Mouse (Mus musculus): ENCODE measurements around the gene Aph1a. TPM values are rescaled to one million over a fixed set of nuclear protein-coding genes. Genes with fewer than 3 reads are reported as not detected.

Aph1a gene
- polyA plus RNA-seq, 1 experiment from 2014 or later = 34.9 TPM

DNA sequence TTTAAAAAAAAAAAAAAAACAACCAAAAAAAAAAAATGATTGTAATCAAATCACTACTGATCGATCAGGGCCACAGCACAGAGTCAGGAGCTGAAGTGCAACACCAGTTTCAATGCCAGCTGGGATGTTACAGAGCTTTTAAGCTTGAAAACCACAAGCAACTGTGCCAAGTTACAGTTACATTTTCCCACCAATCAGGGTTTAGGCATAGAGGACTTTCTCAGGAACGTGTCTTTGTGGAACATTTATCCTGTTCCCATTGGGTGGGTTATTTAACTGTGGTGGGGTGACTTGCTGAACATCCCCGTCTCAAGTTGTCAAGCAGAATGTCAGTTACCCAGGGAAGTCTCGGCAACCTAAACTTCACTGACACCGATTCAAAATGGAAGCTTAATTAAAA lies 31.3 kb downstream of the Aph1a start:
- ATAC-seq (ENCODE audit: low FRiP score) = no peak
- H3K27ac ChIP-seq = no peak overlapping the region
- WGBS = 90% methylated on average over 5 of the region's 5 CpGs

DNA sequence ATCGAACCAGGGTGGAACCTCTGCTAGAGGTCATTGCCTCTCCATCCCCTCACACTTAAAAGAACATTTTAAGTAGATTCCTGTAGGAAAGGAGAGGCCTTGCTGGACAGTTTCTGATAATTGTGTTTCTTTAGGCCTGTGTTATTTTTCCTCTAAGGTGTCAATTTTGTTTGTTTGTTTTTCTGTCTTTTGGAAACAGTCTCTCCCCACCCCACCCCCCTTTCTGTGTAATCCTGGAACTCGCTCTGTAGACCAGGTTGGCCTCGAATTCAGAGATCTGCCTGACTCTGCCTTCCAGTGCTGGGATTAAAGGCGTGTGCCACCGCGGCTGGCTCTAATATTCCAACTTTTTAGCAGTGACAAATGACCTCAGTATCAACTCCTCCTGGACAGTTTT lies 34.5 kb downstream of the Aph1a start:
- H3K4me1 ChIP-seq (replicated peaks; ENCODE audit: control insufficient read depth, insufficient read depth, low read length) = peaks cover 6% of the 10 kb centered on the region
- peak overlapping the region; percentile 38; the same call in 1 of the 2 replicates for H3K27ac ChIP-seq
- no peaks in the 10 kb centered on the region for H3K36me3 ChIP-seq (replicated peaks; ENCODE audit: control insufficient read depth, insufficient read depth)
- H3K9me3 ChIP-seq (ENCODE audit: control insufficient read depth, low read length) = no peaks in the 10 kb centered on the region
- H3K4me3 ChIP-seq (replicated peaks; ENCODE audit: low read length) = peak overlapping the region; percentile 90
- DNase-seq (ENCODE audit: low spot score) (no peak), ATAC-seq (ENCODE audit: low FRiP score) (no peak)
- no peaks in the 10 kb centered on the region for H3K27me3 ChIP-seq (ENCODE audit: control insufficient read depth, insufficient read depth, low read length)
- peak overlapping the region; percentile 68 for H3K4me2 ChIP-seq (replicated peaks)
- 71% methylated on average over 6 of the region's 6 CpGs for WGBS
- peak overlapping the region; percentile 24; the same call in 1 of the 2 replicates for H3K9ac ChIP-seq

More for the DNA sequence above, 31.3 kb downstream of the Aph1a start:
- Histone ChIP-seq H3K4me1 (replicated peaks; ENCODE audit: control insufficient read depth, insufficient read depth, low read length) (no peaks in the 10 kb centered on the region), H3K27me3 (ENCODE audit: control insufficient read depth, insufficient read depth, low read length) (no peaks in the 10 kb centered on the region), H3K9me3 (ENCODE audit: control insufficient read depth, low read length) (no peaks in the 10 kb centered on the region), H3K4me2 (replicated peaks) (no peak overlapping the region), H3K36me3 (replicated peaks; ENCODE audit: control insufficient read depth, insufficient read depth) (no peaks in the 10 kb centered on the region), H3K4me3 (replicated peaks; ENCODE audit: low read length) (no peak overlapping the region), H3K9ac (no peak overlapping the region)
- no peak for DNase-seq (ENCODE audit: low spot score)

DNA sequence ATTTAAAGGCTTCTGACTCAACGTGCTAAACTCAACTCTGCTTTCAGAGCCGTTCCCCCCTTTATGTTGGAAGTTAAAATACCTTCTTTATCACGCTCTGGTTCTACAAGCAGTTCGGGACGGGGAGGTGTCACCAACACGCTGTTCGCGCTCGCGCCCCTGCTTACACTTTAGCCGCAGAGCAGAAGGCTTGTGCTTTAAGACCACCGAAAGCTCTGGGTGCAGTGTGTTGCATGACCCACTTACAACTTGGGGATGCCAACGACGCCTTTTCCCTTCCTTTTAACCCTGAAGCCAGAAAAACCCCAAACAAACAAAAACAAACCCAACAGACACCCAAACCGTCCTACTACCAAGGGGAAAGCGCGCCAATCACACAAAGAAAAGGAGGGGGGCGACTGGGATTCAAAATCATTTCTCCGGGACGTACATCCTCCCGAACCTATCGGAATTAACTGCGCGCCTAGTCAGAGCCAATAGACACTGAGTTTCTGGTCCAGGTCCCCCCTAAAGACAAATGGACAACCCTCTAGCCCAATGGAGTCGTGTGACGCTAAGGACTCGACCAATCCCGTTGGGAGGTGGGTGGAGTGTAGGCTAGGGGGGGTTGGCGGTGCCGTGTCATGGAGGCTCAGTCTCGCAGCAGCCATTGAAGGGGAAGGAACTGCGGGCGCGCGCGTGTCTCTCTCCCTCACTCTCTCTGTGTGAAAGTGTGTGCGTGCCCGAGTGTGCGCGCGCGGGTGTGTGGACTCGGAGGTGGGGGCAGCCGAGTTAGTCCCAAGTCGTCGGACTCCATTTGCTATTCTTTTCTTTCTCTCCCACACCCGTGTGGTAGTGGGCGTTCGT lies 35.1 kb downstream of the Aph1a start, which contains the start of gene Anp32e:
Gene Anp32e, plus strand, starts transcription at position 589 of the 846 bp plus-strand sequence.
- Histone ChIP-seq H3K27ac (peak within 1 kb of the TSS; percentile 85), H3K4me2 (replicated peaks) (peak within 1 kb of the TSS; percentile 73), H3K36me3 (replicated peaks; ENCODE audit: control insufficient read depth, insufficient read depth) (peaks cover 2% of the 10 kb centered on the region), H3K9ac (peak within 1 kb of the TSS; percentile 63), H3K4me1 (replicated peaks; ENCODE audit: control insufficient read depth, insufficient read depth, low read length) (peaks cover 6% of the 10 kb centered on the region), H3K9me3 (ENCODE audit: control insufficient read depth, low read length) (no peaks in the 10 kb centered on the region), H3K4me3 (replicated peaks; ENCODE audit: low read length) (peak within 1 kb of the TSS; percentile 90), H3K27me3 (ENCODE audit: control insufficient read depth, insufficient read depth, low read length) (no peaks in the 10 kb centered on the region)
- peak; percentile 98 for DNase-seq (ENCODE audit: low spot score)
- ATAC-seq (ENCODE audit: low FRiP score) = peak; percentile 100
- WGBS = under 1% methylated on average over 49 of the region's 49 CpGs

DNA sequence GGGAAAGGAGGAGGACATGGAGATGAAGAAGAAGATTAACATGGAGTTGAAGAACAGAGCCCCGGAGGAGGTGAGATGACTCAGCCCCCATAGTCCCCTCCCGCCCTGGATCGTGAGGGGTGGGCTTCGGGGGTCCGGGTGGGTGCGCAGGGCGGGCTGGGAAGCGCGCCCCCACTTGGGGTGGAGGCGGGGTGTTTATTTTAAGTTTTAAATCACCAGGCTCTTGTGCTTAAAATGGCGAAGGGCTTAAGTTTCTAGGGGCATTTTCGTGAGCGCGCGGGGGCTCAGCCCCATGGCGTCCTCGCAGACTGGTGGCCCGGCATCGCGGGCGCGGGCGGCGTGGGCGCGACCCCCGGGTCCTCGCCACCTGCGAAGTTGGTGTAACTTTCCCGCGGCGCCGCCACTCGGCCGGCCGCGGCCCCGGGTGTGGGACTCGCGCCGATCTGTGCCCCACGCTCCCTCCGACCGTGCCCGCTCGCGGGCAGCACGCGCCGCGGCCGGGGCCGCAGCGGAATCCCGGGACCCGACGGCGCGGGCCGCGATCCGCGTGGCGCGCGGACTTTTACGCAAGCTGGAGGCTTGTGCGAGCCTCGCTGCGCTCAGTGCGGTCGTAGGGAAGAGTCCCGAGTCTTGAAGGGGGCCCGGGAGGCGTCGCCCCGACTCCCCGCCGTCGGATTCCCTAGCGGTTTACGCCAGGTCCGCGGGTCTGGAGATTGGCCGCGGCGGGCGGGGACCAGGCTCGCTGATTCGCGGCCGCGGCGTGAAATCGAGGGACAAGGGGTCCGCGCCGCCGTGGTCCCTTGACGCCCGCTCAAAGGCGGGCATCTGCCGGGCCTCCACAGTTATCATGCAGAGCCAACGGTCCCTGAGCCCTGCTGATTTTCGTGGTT lies 36.1 kb downstream of the Aph1a start:
- ATAC-seq (ENCODE audit: low FRiP score) = peak; percentile 1; the same call in 1 of the 2 replicates
- peak overlapping the region; percentile 85 for H3K27ac ChIP-seq
- peaks cover 6% of the 10 kb centered on the region for H3K4me1 ChIP-seq (replicated peaks; ENCODE audit: control insufficient read depth, insufficient read depth, low read length)
- peak overlapping the region; percentile 73 for H3K4me2 ChIP-seq (replicated peaks)
- peak overlapping the region; percentile 90 for H3K4me3 ChIP-seq (replicated peaks; ENCODE audit: low read length)
- H3K9me3 ChIP-seq (ENCODE audit: control insufficient read depth, low read length) = no peaks in the 10 kb centered on the region
- peak overlapping the region; percentile 63 for H3K9ac ChIP-seq
- no peaks in the 10 kb centered on the region for H3K27me3 ChIP-seq (ENCODE audit: control insufficient read depth, insufficient read depth, low read length)
- peaks cover 12% of the 10 kb centered on the region for H3K36me3 ChIP-seq (replicated peaks; ENCODE audit: control insufficient read depth, insufficient read depth)
- DNase-seq (ENCODE audit: low spot score) = peak; percentile 51
- WGBS = under 1% methylated on average over 105 of the region's 105 CpGs

DNA sequence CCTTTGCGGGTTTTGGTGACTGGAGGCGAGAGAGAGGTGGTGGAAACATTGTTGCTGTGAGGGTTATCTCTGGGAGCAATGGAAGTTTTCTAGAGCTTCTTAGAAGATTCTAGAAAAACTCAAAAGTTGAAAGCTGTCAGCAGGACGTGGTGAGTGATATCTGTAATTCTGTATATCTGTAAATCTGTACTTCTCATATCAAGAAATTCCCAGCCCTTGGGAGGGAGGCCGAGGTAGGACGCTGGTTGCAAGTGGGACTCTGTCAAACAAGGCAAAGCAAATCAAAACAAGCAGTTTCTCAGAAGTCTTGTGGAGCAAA lies 36.7 kb downstream of the Aph1a start:
- Histone ChIP-seq H3K9me3 (ENCODE audit: control insufficient read depth, low read length) (no peaks in the 10 kb centered on the region), H3K36me3 (replicated peaks; ENCODE audit: control insufficient read depth, insufficient read depth) (peaks cover 17% of the 10 kb centered on the region), H3K27me3 (ENCODE audit: control insufficient read depth, insufficient read depth, low read length) (no peaks in the 10 kb centered on the region), H3K27ac (0 out of 2 replicates have a peak overlapping the region, but pooled peaks have one; percentile 85), H3K4me3 (replicated peaks; ENCODE audit: low read length) (peak overlapping the region; percentile 90), H3K9ac (peak overlapping the region; percentile 63), H3K4me1 (replicated peaks; ENCODE audit: control insufficient read depth, insufficient read depth, low read length) (peaks cover 6% of the 10 kb centered on the region), H3K4me2 (replicated peaks) (peak overlapping the region; percentile 73)
- no peak for DNase-seq (ENCODE audit: low spot score)
- no peak for ATAC-seq (ENCODE audit: low FRiP score)
- 1% methylated on average over 5 of the region's 5 CpGs for WGBS

DNA sequence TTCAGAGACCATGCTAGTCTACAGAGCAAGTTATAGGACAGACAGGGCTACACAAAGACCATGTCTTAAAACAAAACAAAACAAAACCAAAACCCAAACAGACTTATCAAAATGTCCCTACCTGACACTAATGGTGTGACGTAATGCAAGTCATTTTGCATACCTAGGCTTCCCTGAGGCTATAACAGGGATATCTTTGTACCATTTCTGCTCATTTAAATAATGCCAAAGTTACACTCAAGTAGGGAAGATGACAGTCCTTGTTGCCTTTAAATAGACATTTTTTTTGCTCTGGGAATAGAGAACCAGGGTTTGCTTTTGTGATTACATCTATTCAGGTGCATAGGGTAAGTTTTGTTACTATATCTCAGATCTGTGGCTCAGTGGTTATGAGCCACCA lies 37.7 kb downstream of the Aph1a start:
- Histone ChIP-seq H3K4me1 (replicated peaks; ENCODE audit: control insufficient read depth, insufficient read depth, low read length) (peaks cover 6% of the 10 kb centered on the region), H3K9me3 (ENCODE audit: control insufficient read depth, low read length) (no peaks in the 10 kb centered on the region), H3K4me3 (replicated peaks; ENCODE audit: low read length) (no peak overlapping the region), H3K27ac (no peak overlapping the region), H3K4me2 (replicated peaks) (no peak overlapping the region), H3K9ac (no peak overlapping the region), H3K36me3 (replicated peaks; ENCODE audit: control insufficient read depth, insufficient read depth) (peaks cover 19% of the 10 kb centered on the region), H3K27me3 (ENCODE audit: control insufficient read depth, insufficient read depth, low read length) (no peaks in the 10 kb centered on the region)
- 88% methylated on average over 1 of the region's 1 CpGs for WGBS
- DNase-seq (ENCODE audit: low spot score) (no peak), ATAC-seq (ENCODE audit: low FRiP score) (no peak)

DNA sequence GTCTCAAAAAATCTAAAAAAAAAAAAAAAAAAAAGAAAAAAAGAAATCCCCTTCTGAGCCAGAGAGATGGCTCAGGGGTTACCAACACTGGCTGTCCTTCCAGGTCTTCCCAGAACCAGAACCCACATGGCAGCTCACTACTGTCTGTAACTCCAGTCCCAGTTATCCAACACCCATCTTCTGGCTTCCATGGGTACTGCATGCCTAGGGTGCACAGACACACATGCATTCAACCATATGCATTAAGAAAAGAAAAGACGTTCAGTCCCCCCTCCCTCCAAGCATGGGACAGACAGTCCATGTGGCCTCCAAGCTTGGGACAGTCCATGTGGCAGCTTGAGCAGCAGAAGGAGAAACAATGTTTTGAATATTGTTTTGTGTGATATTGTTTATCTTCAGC lies 38.4 kb downstream of the Aph1a start:
- H3K4me1 ChIP-seq (replicated peaks; ENCODE audit: control insufficient read depth, insufficient read depth, low read length) = peaks cover 6% of the 10 kb centered on the region
- peaks cover 26% of the 10 kb centered on the region for H3K36me3 ChIP-seq (replicated peaks; ENCODE audit: control insufficient read depth, insufficient read depth)
- no peaks in the 10 kb centered on the region for H3K9me3 ChIP-seq (ENCODE audit: control insufficient read depth, low read length)
- DNase-seq (ENCODE audit: low spot score) (no peak), ATAC-seq (ENCODE audit: low FRiP score) (no peak)
- H3K9ac ChIP-seq = no peak overlapping the region
- no peak overlapping the region for H3K4me3 ChIP-seq (replicated peaks; ENCODE audit: low read length)
- no peak overlapping the region for H3K4me2 ChIP-seq (replicated peaks)
- H3K27me3 ChIP-seq (ENCODE audit: control insufficient read depth, insufficient read depth, low read length) = no peaks in the 10 kb centered on the region
- WGBS = 48% methylated on average over 1 of the region's 1 CpGs
- no peak overlapping the region for H3K27ac ChIP-seq

DNA sequence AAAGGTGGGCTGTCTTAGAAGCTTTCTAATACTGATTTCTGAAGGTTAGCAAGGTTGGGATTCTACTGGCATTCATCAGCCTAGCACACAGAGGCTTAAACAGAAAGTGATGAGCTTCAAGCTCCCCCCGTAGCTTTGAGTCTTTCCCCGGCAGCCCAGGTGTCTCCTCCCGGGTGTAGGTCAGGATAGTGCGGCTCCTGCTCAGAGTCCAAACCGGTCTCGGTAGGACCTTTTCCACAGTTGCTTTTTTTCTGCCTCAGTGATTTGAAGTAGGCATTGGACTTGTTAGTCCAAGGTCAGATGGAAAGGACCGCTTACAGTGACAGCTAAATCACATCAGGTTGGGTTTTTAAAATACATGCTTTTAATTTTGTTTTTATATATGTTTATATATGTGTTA lies 38.8 kb downstream of the Aph1a start:
- no peak for ATAC-seq (ENCODE audit: low FRiP score)

DNA sequence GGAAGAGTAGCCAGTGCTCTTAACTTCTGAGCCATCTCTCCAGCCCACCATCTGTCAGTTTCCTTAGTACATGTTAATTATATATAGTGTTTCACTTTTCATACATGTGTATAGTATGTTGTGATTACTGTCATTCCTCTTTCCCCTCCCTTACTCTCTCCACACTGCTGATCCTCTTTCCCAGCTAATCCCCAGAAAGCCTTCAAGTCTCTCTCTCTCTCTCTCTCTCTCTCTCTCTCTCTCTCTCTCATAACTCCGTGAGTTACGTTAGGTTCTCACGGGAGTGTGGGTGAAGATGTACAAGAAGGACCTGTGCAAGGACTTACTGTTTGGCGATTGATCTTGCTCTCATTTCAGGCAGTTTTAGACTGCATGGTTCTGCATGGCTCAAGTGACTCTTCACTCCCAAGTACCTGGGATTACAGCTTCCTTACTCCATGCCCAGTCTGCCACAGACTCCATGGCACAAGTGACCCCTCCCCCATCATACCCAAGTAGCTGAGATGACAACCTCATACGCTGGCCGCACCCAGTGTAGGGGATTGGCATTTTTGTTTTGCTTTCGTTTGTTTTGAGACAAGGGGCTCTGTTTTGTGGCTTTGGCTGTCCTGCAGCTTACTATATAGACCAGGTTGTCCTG lies 39.5 kb downstream of the Aph1a start:
- H3K36me3 ChIP-seq (replicated peaks; ENCODE audit: control insufficient read depth, insufficient read depth) = peaks cover 36% of the 10 kb centered on the region
- 95% methylated on average over 7 of the region's 7 CpGs for WGBS
- ATAC-seq (ENCODE audit: low FRiP score) (no peak), DNase-seq (ENCODE audit: low spot score) (no peak)
- H3K27me3 ChIP-seq (ENCODE audit: control insufficient read depth, insufficient read depth, low read length) = no peaks in the 10 kb centered on the region
- no peak overlapping the region for H3K4me3 ChIP-seq (replicated peaks; ENCODE audit: low read length)
- no peak overlapping the region for H3K9ac ChIP-seq
- peaks cover 6% of the 10 kb centered on the region for H3K4me1 ChIP-seq (replicated peaks; ENCODE audit: control insufficient read depth, insufficient read depth, low read length)
- H3K4me2 ChIP-seq (replicated peaks) = no peak overlapping the region
- H3K9me3 ChIP-seq (ENCODE audit: control insufficient read depth, low read length) = no peaks in the 10 kb centered on the region
- H3K27ac ChIP-seq = no peak overlapping the region

More for the DNA sequence above, 38.8 kb downstream of the Aph1a start:
- H3K9me3 ChIP-seq (ENCODE audit: control insufficient read depth, low read length) = no peaks in the 10 kb centered on the region
- no peak overlapping the region for H3K4me2 ChIP-seq (replicated peaks)
- peaks cover 6% of the 10 kb centered on the region for H3K4me1 ChIP-seq (replicated peaks; ENCODE audit: control insufficient read depth, insufficient read depth, low read length)
- H3K9ac ChIP-seq = no peak overlapping the region
- H3K27ac ChIP-seq = no peak overlapping the region
- peaks cover 30% of the 10 kb centered on the region for H3K36me3 ChIP-seq (replicated peaks; ENCODE audit: control insufficient read depth, insufficient read depth)
- no peak for DNase-seq (ENCODE audit: low spot score)
- WGBS = 94% methylated on average over 7 of the region's 7 CpGs
- no peak overlapping the region for H3K4me3 ChIP-seq (replicated peaks; ENCODE audit: low read length)
- H3K27me3 ChIP-seq (ENCODE audit: control insufficient read depth, insufficient read depth, low read length) = no peaks in the 10 kb centered on the region

Data from hindbrain, embryonic 14.5 days (tissue).